Mouse (Mus musculus) kidney, adult 8-10 months (tissue): ENCODE data around the gene Nol9.

Experiments
- DNase-seq, 2 experiments: peaks; one replicate each; pipeline ENCODE4 v3.0.0; 2022

Nol9 gene

GRCm38 (mm10) chr4:152095937-152096910, 57.1 kb downstream of the Nol9 start:
- DNase-seq = peak; percentile 66 to 83

GRCm38 (mm10) chr4:152096927-152097326, 57.8 kb downstream of the Nol9 start:
- no peak for DNase-seq

- DNase-seq = no peak
These were observed 59.0 kb downstream of the Nol9 start for GRCm38 (mm10) chr4:152097911-152098799.

- DNase-seq = no peak
These were observed 61.4 kb downstream of the Nol9 start for GRCm38 (mm10) chr4:152100541-152100940.

- DNase-seq = no peak
These were observed 62.0 kb downstream of the Nol9 start for GRCm38 (mm10) chr4:152101081-152101653.

GRCm38 (mm10) chr4:152101921-152102320, 62.8 kb downstream of the Nol9 start:
- DNase-seq = no peak

GRCm38 (mm10) chr4:152103025-152103424, 63.9 kb downstream of the Nol9 start:
- DNase-seq = peak; percentile 69 to 90

GRCm38 (mm10) chr4:152106746-152107145, 67.6 kb downstream of the Nol9 start:
- peak in 1 of 2 experiments; percentile 44 for DNase-seq

GRCm38 (mm10) chr4:152107493-152107892, 68.4 kb downstream of the Nol9 start:
- DNase-seq = peak; percentile 92 to 94

- DNase-seq = peak; percentile 91 to 93
These were observed 68.9 kb downstream of the Nol9 start for GRCm38 (mm10) chr4:152107971-152108509.

- DNase-seq = peak; percentile 37 to 46
These were observed 69.6 kb downstream of the Nol9 start for GRCm38 (mm10) chr4:152108673-152109072.

- DNase-seq = no peak
These were observed 70.4 kb downstream of the Nol9 start for GRCm38 (mm10) chr4:152109509-152109908.

GRCm38 (mm10) chr4:152110689-152111088, 71.6 kb downstream of the Nol9 start:
- DNase-seq = no peak
